Mouse (Mus musculus) R1 (cell line): ENCODE measurements at regions not wholly inside any gene's neighbourhood (a gene's known extent, or its start where the extent isn't known, plus 50 kb on each side); places are given as distances from the start of the nearest gene placed in this dataset.

Experiments
- DNase-seq: peaks from one replicate; pipeline ENCODE4 v3.0.0-alpha.2; 2018; ENCODE audit warnings: low read depth, low spot score

- DNase-seq: no peak
Measured at GRCm38 (mm10) chr5:126565817-126566216, 675.8 kb upstream of the Tmem132c start.

GRCm38 (mm10) chr5:126566226-126566625 lies 675.4 kb upstream of the Tmem132c start:
- DNase-seq: no peak

GRCm38 (mm10) chr5:126573766-126574165 lies 667.8 kb upstream of the Tmem132c start:
- no peak for DNase-seq

GRCm38 (mm10) chr5:126597786-126598330 lies 643.8 kb upstream of the Tmem132c start:
- DNase-seq: peak; percentile 51

GRCm38 (mm10) chr5:126599561-126599960 lies 642.0 kb upstream of the Tmem132c start:
- DNase-seq: no peak

- no peak for DNase-seq
Measured at GRCm38 (mm10) chr5:126606756-126607155, 634.9 kb upstream of the Tmem132c start.

GRCm38 (mm10) chr5:126612571-126612970 lies 629.0 kb upstream of the Tmem132c start:
- no peak for DNase-seq

- no peak for DNase-seq
Measured at GRCm38 (mm10) chr5:126622551-126622950, 619.1 kb upstream of the Tmem132c start.

GRCm38 (mm10) chr5:126623205-126623604 lies 618.4 kb upstream of the Tmem132c start:
- DNase-seq: peak; percentile 71

GRCm38 (mm10) chr5:126629826-126630225 lies 611.8 kb upstream of the Tmem132c start:
- DNase-seq: peak; percentile 77

GRCm38 (mm10) chr5:126650415-126650814 lies 591.2 kb upstream of the Tmem132c start:
- no peak for DNase-seq

GRCm38 (mm10) chr5:126651367-126651766 lies 590.2 kb upstream of the Tmem132c start:
- peak; percentile 70 for DNase-seq

- peak; percentile 67 for DNase-seq
Measured at GRCm38 (mm10) chr5:126662648-126663047, 579.0 kb upstream of the Tmem132c start.

- peak; percentile 63 for DNase-seq
Measured at GRCm38 (mm10) chr5:126671156-126671555, 570.5 kb upstream of the Tmem132c start.

GRCm38 (mm10) chr5:126680262-126680661 lies 561.3 kb upstream of the Tmem132c start:
- no peak for DNase-seq

GRCm38 (mm10) chr5:126699314-126699713 lies 542.3 kb upstream of the Tmem132c start:
- peak; percentile 25 for DNase-seq

GRCm38 (mm10) chr5:126703516-126704282 lies 537.9 kb upstream of the Tmem132c start:
- DNase-seq: no peak

GRCm38 (mm10) chr5:126705871-126706270 lies 535.7 kb upstream of the Tmem132c start:
- DNase-seq: no peak

- DNase-seq: no peak
Measured at GRCm38 (mm10) chr5:126706701-126707100, 534.9 kb upstream of the Tmem132c start.

GRCm38 (mm10) chr5:126714672-126715071 lies 526.9 kb upstream of the Tmem132c start:
- DNase-seq: no peak

GRCm38 (mm10) chr5:126718421-126718820 lies 523.2 kb upstream of the Tmem132c start:
- peak; percentile 34 for DNase-seq

GRCm38 (mm10) chr5:126721300-126721699 lies 520.3 kb upstream of the Tmem132c start:
- peak; percentile 69 for DNase-seq
